8 mouse cellular contexts compared by ENCODE assay signal in the genomic region with DNA sequence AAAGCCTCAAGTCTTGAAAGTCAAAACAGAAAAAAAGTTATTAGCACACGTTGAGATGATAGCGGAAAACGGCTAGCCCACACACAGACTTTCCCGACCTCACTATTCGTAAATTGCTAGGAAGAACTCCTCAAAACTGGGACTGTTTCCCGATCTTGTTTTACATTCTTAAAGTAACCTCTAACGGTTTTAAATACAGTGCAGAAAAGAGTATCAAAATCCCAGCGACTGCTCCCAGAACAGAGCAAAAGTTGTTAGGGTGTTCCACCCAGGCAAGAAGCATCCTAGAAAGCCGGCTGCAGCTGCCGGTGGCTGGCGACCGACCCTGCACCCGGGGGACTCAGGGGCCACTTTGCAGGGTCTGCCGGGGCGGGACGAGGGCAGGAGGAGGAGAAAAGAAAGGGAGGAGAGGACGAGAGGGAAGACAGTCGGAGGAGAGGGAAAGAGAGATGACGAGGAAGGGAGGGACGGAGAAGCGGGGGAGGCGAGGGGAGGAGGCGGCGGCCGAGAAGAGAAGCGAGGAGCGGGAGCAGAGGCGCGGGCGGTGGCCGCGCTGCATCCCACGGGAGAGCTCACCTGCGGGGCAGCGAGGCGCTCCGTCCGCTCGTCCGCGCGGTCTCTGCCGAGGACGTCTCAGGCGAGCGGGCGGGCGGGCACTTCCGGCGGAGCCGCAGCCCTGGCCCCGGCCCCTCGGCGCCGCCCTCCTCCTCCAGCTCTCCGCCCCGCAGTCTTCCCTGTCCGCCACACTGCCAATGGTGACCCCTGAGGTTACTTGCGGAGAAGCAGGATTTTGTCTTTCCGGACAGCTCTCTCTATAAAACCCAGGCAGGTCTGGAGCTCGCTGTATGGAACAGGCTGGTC. TPM values are rescaled to one million over a fixed set of nuclear protein-coding genes. Genes with fewer than 3 reads are reported as not detected.
DNase-seq lines count a peak whose midpoint lies in the region; ATAC-seq and TF ChIP-seq lines count a peak whose summit lies in the region.

A gene (minus strand): TSS at position 661 of the 861 bp plus-strand sequence.

- peaks cover 7% of the 10 kb centered on the region for H3K36me3 ChIP-seq in ES-Bruce4 (ENCODE audit: control insufficient read depth, insufficient read depth, low read length, poor library complexity, severe bottlenecking)
- H3K36me3 ChIP-seq in erythroblast, embryonic 14.5 days (ENCODE audit: control insufficient read depth) = peaks cover 24% of the 10 kb centered on the region
- H3K36me3 ChIP-seq in heart, embryonic 16.5 days (ENCODE audit: control insufficient read depth, insufficient read depth) = no peaks in the 10 kb centered on the region; the same call in 1 of the 2 replicates
- peaks cover 4% of the 10 kb centered on the region for H3K36me3 ChIP-seq in liver, embryonic 15.5 days (replicated peaks)
- H3K36me3 ChIP-seq in stomach, embryonic 16.5 days (ENCODE audit: control insufficient read depth, insufficient read depth, low read length) = no peaks in the 10 kb centered on the region

- no peaks in the 10 kb centered on the region for H3K27me3 ChIP-seq in ES-Bruce4 (ENCODE audit: control insufficient read depth, insufficient read depth, low read length, poor library complexity, severe bottlenecking)
- H3K27me3 ChIP-seq in erythroblast, embryonic 14.5 days (ENCODE audit: control insufficient read depth) = no peaks in the 10 kb centered on the region
- no peaks in the 10 kb centered on the region for H3K27me3 ChIP-seq in heart, embryonic 16.5 days (ENCODE audit: control insufficient read depth, insufficient read depth, low read length)
- no peaks in the 10 kb centered on the region for H3K27me3 ChIP-seq in liver, embryonic 15.5 days
- no peaks in the 10 kb centered on the region for H3K27me3 ChIP-seq in stomach, embryonic 16.5 days (ENCODE audit: control insufficient read depth, insufficient read depth, low read length)

- H3K27ac ChIP-seq in ES-Bruce4 (ENCODE audit: insufficient read depth, low read length) = no peak within 1 kb of the TSS; the same call in 1 of the 2 replicates
- no peak within 1 kb of the TSS for H3K27ac ChIP-seq in brown adipose tissue, adult 24 weeks (replicated peaks; ENCODE audit: low read depth, low read length)
- H3K27ac ChIP-seq in heart, embryonic 16.5 days (ENCODE audit: low read length) = peak within 1 kb of the TSS; percentile 49
- H3K27ac ChIP-seq in liver, embryonic 15.5 days (replicated peaks) = peak within 1 kb of the TSS; percentile 90
- peak within 1 kb of the TSS; percentile 78 for H3K27ac ChIP-seq in stomach, embryonic 16.5 days (ENCODE audit: low read length)

- no peak for TF ChIP-seq CTCF in ES-Bruce4 (IDR thresholded peaks at IDR 0.05; ENCODE audit: low read depth, low read length)

- ATAC-seq in heart, embryonic 16.5 days (replicated peaks; ENCODE audit: extremely low read depth, insufficient read depth, low FRiP score) = peak; percentile 80
- peak; percentile 87 for ATAC-seq in liver, embryonic 15.5 days (ENCODE audit: insufficient read depth)
- peak; percentile 89 for ATAC-seq in stomach, embryonic 16.5 days (ENCODE audit: insufficient read depth, low FRiP score)

- peak within 1 kb of the TSS; percentile 76 for H3K4me3 ChIP-seq in ES-Bruce4 (ENCODE audit: low read depth, low read length)
- peak within 1 kb of the TSS; percentile 87 for H3K4me3 ChIP-seq in brown adipose tissue, adult 24 weeks (ENCODE audit: insufficient read depth, low read depth, low read length)
- H3K4me3 ChIP-seq in erythroblast, embryonic 14.5 days (replicated peaks) = peak within 1 kb of the TSS; percentile 94
- H3K4me3 ChIP-seq in heart, embryonic 16.5 days (ENCODE audit: low read length) = peak within 1 kb of the TSS; percentile 63
- H3K4me3 ChIP-seq in liver, embryonic 15.5 days (replicated peaks) = peak within 1 kb of the TSS; percentile 85
- peak within 1 kb of the TSS; percentile 68 for H3K4me3 ChIP-seq in stomach, embryonic 16.5 days (replicated peaks; ENCODE audit: low read length)

- H3K9me3 ChIP-seq in ES-Bruce4 (replicated peaks; ENCODE audit: control insufficient read depth, insufficient read depth, low read length, poor library complexity, severe bottlenecking) = no peaks in the 10 kb centered on the region
- H3K9me3 ChIP-seq in erythroblast, embryonic 14.5 days (ENCODE audit: control insufficient read depth, low read length) = no peaks in the 10 kb centered on the region
- H3K9me3 ChIP-seq in heart, embryonic 16.5 days (replicated peaks; ENCODE audit: control insufficient read depth, low read length) = no peaks in the 10 kb centered on the region
- no peaks in the 10 kb centered on the region for H3K9me3 ChIP-seq in liver, embryonic 15.5 days (replicated peaks)
- no peaks in the 10 kb centered on the region for H3K9me3 ChIP-seq in stomach, embryonic 16.5 days (replicated peaks; ENCODE audit: control insufficient read depth, low read length)

- peak; percentile 22 for TF ChIP-seq POLR2A in ES-Bruce4 (IDR thresholded peaks at IDR 0.05; ENCODE audit: insufficient read depth, low read length)

- H3K4me1 ChIP-seq in ES-Bruce4 (ENCODE audit: control insufficient read depth, insufficient read depth, low read length) = peaks cover 6% of the 10 kb centered on the region
- no peaks in the 10 kb centered on the region; the same call in 1 of the 2 replicates for H3K4me1 ChIP-seq in brown adipose tissue, adult 24 weeks (ENCODE audit: control insufficient read depth, insufficient read depth, insufficient read length, low read length)
- peaks cover 69% of the 10 kb centered on the region for H3K4me1 ChIP-seq in erythroblast, embryonic 14.5 days (ENCODE audit: control insufficient read depth)
- peaks cover 10% of the 10 kb centered on the region for H3K4me1 ChIP-seq in heart, embryonic 16.5 days (ENCODE audit: control insufficient read depth, insufficient read depth, low read length)
- H3K4me1 ChIP-seq in liver, embryonic 15.5 days (replicated peaks) = peaks cover 73% of the 10 kb centered on the region
- peaks cover 11% of the 10 kb centered on the region for H3K4me1 ChIP-seq in stomach, embryonic 16.5 days (ENCODE audit: control insufficient read depth, insufficient read depth, low read length)

- TF ChIP-seq EP300 in ES-Bruce4 (IDR thresholded peaks at IDR 0.05; ENCODE audit: insufficient read depth, low read depth, low read length) = no peak

- DNase-seq in kidney, postnatal 14 days = peak; percentile 76
- DNase-seq in neural tube, embryonic 10.5 days (ENCODE audit: extremely low spot score, low spot score) = peak; percentile 80

- H3K9ac ChIP-seq in ES-Bruce4 (ENCODE audit: low read depth, poor library complexity, severe bottlenecking) = peak within 1 kb of the TSS; percentile 90
- peak within 1 kb of the TSS; percentile 71 for H3K9ac ChIP-seq in heart, embryonic 16.5 days (ENCODE audit: low read length)
- H3K9ac ChIP-seq in liver, embryonic 15.5 days = peak within 1 kb of the TSS; percentile 84
- H3K9ac ChIP-seq in stomach, embryonic 16.5 days (ENCODE audit: low read length) = peak within 1 kb of the TSS; percentile 80

- under 1% methylated on average over 57 of the region's 61 CpGs for WGBS in heart, embryonic 16.5 days
- under 1% methylated on average over 61 of the region's 61 CpGs for WGBS in liver, embryonic 15.5 days (ENCODE audit: insufficient replicate concordance)
- under 1% methylated on average over 42 of the region's 61 CpGs for WGBS in stomach, embryonic 16.5 days

- peak within 1 kb of the TSS; percentile 80 for H3K4me2 ChIP-seq in heart, embryonic 16.5 days (ENCODE audit: low read depth, low read length)
- peak within 1 kb of the TSS; percentile 87 for H3K4me2 ChIP-seq in liver, embryonic 15.5 days
- H3K4me2 ChIP-seq in stomach, embryonic 16.5 days (ENCODE audit: low read depth, low read length) = peak within 1 kb of the TSS; percentile 56

RNA-seq across cellular contexts. Expression of the gene that starts here (rescaled TPM):
- 54.9 and 58.3 TPM in 2 replicates for polyA plus RNA-seq in ES-Bruce4 (2011; ENCODE audit: insufficient read depth, insufficient read length, low read depth, missing spikeins)
- polyA plus RNA-seq in brown adipose tissue, adult 24 weeks (2012; ENCODE audit: insufficient read depth, insufficient read length, missing spikeins) = 5.4 and 7.6 TPM in 2 replicates
- polyA plus RNA-seq in erythroblast, embryonic 14.5 days (2012) = 0.54 and 0.98 TPM in 2 replicates
- polyA plus RNA-seq in heart, embryonic 16.5 days (2015; fragmentation: Nextera tagmentation; extraction: Ambion mirVana) = 39.2 and 42.4 TPM in 2 replicates
- polyA plus RNA-seq in liver, embryonic 15.5 days (2015; fragmentation: Nextera tagmentation; extraction: Ambion mirVana) = 39.8 and 41.9 TPM in 2 replicates
- 89.8 and 108 TPM in 2 replicates for polyA plus RNA-seq in stomach, embryonic 16.5 days (2015; fragmentation: Nextera tagmentation; extraction: Ambion mirVana)

Comparison
In these comparisons a context has a peak if more than half of its experiments do, and no peak if none do; other contexts are left out.
1. H3K27ac ChIP-seq: peak in heart, embryonic 16.5 days (single experiment), liver, embryonic 15.5 days (single experiment) and stomach, embryonic 16.5 days (single experiment); none in ES-Bruce4 (single experiment) and brown adipose tissue, adult 24 weeks (single experiment).
2. Peak in every context shown above with its lines, with median percentiles within 50 percentile points of each other: H3K4me3 ChIP-seq, H3K9ac ChIP-seq, ATAC-seq and H3K4me2 ChIP-seq.